Mouse (Mus musculus) liver, embryonic 13.5 days (tissue): ENCODE data around the gene Reep6. TPM values are rescaled to one million over a fixed set of nuclear protein-coding genes. Genes with fewer than 3 reads are reported as not detected.
A peak's percentile ranks its signal among the peaks of the same experiment; 100 is the strongest.

Source experiments
- ATAC-seq: fragments of 200-750 bp; cut with Nextera tagmentation; 2 replicates; pipeline ENCODE4 v1.8.0; 2017; ENCODE audit warnings: low read depth, mild to moderate bottlenecking, moderate number of reproducible peaks, moderate library complexity
- DNase-seq: peaks from one replicate; pipeline ENCODE4 v3.0.0; 2022
- H3K27ac ChIP-seq: fragments of 300-500 bp; sonication (generic); 2 replicates; pipeline ENCODE4 v1.5.1; 2015; ENCODE audit warnings: moderate library complexity, mild to moderate bottlenecking, inconsistent platforms
- H3K27me3 ChIP-seq: fragments of 300-500 bp; sonication (generic); 2 replicates; pipeline ENCODE4 v1.6.1; 2015; ENCODE audit warnings: mild to moderate bottlenecking, inconsistent platforms
- H3K36me3 ChIP-seq: fragments of 300-500 bp; sonication (generic); 2 replicates; pipeline ENCODE4 v1.6.1; 2015; ENCODE audit warnings: mild to moderate bottlenecking, inconsistent platforms
- H3K4me1 ChIP-seq: fragments of 300-500 bp; sonication (generic); replicated peaks from 2 replicates; pipeline ENCODE4 v1.6.1; 2015; ENCODE audit warnings: inconsistent platforms
- H3K4me2 ChIP-seq: fragments of 300-500 bp; sonication (generic); 2 replicates; pipeline ENCODE4 v1.6.1; 2015; ENCODE audit warnings: inconsistent platforms, mild to moderate bottlenecking, moderate library complexity
- H3K4me3 ChIP-seq: fragments of 300-500 bp; sonication (generic); replicated peaks from 2 replicates; pipeline ENCODE4 v1.5.1; 2015; ENCODE audit warnings: mild to moderate bottlenecking, inconsistent platforms
- H3K9ac ChIP-seq: fragments of 300-500 bp; sonication (generic); 2 replicates; pipeline ENCODE4 v1.6.1; 2015; ENCODE audit warnings: mild to moderate bottlenecking, inconsistent platforms
- H3K9me3 ChIP-seq: fragments of 300-500 bp; sonication (generic); replicated peaks from 2 replicates; pipeline ENCODE4 v1.6.1; 2016; ENCODE audit warnings: inconsistent platforms
- WGBS: fragments of 180-500 bp; shearing (Covaris S2); methylation state at CpG from one replicate; pipeline ENCODE4 v1.1.7; 2015; ENCODE audit not compliant: insufficient replicate concordance; 5-methylcytosine and 5-hydroxymethylcytosine counted together
- polyA plus RNA-seq: library from polyadenylated mRNA; unstranded; fragments of >200 nt; fragmentation: Nextera tagmentation; extraction: Ambion mirVana; gene quantifications from 2 replicates; pipeline ENCODE4 v1.2.1, GENCODE M21; 2015

The Reep6 gene
- polyA plus RNA-seq, 1 experiment from 2014 or later, result 50.9 TPM

- Histone ChIP-seq H3K4me3 (no peak overlapping the region), H3K27ac (no peak overlapping the region; the same call in 1 of the 2 replicates), H3K4me1 (peaks cover 23% of the 10 kb centered on the region), H3K36me3 (no peaks in the 10 kb centered on the region), H3K9ac (no peak overlapping the region), H3K9me3 (no peaks in the 10 kb centered on the region), H3K27me3 (peaks cover 99% of the 10 kb centered on the region), H3K4me2 (no peak overlapping the region)
- 25% methylated on average over 9 of the region's 9 CpGs for whole genome bisulfite sequencing
- DNase-seq (no peak), ATAC-seq (peak; percentile 38; the same call in 1 of the 2 replicates)
These were observed 27.3 kb upstream of the Reep6 start for GRCm38 (mm10) chr10:80302471-80302881.

GRCm38 (mm10) chr10:80304458-80304857, 25.3 kb upstream of the Reep6 start:
- ATAC-seq, result no peak
- WGBS, result 7% methylated on average over 12 of the region's 12 CpGs
- peak overlapping the region; percentile 8 for H3K4me3 ChIP-seq

DNA sequence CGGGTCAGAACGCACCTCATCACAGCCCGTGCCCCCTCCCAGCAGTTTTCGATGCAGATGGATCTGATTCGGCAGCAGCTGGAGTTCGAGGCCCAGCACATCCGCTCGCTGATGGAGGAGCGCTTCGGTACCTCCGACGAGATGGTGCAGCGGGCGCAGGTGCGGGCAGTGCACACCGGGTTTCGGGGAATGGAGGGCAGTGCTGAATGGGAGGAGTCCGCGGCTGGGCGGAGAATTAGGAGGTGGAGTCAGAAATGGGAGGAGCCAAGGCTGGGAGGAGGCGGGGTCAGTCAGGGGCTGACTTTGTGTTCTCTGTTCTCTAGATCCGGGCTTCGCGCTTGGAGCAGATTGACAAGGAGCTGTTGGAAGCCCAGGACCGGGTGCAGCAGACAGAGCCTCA, 24.9 kb upstream of the Reep6 start:
- Histone ChIP-seq H3K9ac (no peak overlapping the region), H3K4me3 (peak overlapping the region; percentile 8), H3K27me3 (peaks cover 98% of the 10 kb centered on the region), H3K27ac (no peak overlapping the region), H3K4me2 (peak overlapping the region; percentile 43), H3K36me3 (no peaks in the 10 kb centered on the region), H3K4me1 (peaks cover 19% of the 10 kb centered on the region), H3K9me3 (no peaks in the 10 kb centered on the region)
- DNase-seq (peak; percentile 67), ATAC-seq (peak; percentile 63)
- 3% methylated on average over 25 of the region's 25 CpGs for WGBS

More at GRCm38 (mm10) chr10:80304458-80304857, 25.3 kb upstream of the Reep6 start:
- Histone ChIP-seq H3K9ac (no peak overlapping the region), H3K27ac (no peak overlapping the region), H3K9me3 (no peaks in the 10 kb centered on the region), H3K27me3 (peaks cover 99% of the 10 kb centered on the region), H3K4me1 (peaks cover 19% of the 10 kb centered on the region), H3K4me2 (peak overlapping the region; percentile 43), H3K36me3 (no peaks in the 10 kb centered on the region)
- DNase-seq, result no peak

DNA sequence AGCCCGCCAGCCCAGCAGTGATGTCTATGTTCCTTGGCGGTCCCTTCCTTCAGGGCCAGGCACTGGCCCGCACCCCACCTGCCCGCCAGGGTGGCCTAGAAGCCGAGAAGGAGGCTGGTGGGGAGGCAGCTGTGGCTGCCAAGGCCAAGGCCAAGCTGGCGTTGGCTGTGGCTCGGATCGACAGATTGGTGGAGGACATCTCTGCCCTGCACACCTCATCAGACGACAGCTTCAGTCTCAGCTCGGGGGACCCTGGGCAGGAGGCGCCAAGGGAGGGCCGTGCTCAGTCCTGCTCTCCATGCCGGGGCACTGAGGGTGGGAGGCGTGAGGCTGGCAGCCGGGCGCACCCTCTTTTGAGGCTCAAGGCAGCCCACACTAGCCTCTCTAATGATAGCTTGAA, 18.2 kb upstream of the Reep6 start:
- H3K9me3 ChIP-seq, result no peaks in the 10 kb centered on the region
- ATAC-seq (no peak), DNase-seq (no peak)
- peaks cover 99% of the 10 kb centered on the region for H3K27me3 ChIP-seq
- no peak overlapping the region for H3K4me2 ChIP-seq
- peaks cover 19% of the 10 kb centered on the region for H3K4me1 ChIP-seq
- H3K27ac ChIP-seq, result no peak overlapping the region
- H3K36me3 ChIP-seq, result no peaks in the 10 kb centered on the region
- no peak overlapping the region for H3K9ac ChIP-seq
- 56% methylated on average over 16 of the region's 16 CpGs for WGBS
- no peak overlapping the region for H3K4me3 ChIP-seq

DNA sequence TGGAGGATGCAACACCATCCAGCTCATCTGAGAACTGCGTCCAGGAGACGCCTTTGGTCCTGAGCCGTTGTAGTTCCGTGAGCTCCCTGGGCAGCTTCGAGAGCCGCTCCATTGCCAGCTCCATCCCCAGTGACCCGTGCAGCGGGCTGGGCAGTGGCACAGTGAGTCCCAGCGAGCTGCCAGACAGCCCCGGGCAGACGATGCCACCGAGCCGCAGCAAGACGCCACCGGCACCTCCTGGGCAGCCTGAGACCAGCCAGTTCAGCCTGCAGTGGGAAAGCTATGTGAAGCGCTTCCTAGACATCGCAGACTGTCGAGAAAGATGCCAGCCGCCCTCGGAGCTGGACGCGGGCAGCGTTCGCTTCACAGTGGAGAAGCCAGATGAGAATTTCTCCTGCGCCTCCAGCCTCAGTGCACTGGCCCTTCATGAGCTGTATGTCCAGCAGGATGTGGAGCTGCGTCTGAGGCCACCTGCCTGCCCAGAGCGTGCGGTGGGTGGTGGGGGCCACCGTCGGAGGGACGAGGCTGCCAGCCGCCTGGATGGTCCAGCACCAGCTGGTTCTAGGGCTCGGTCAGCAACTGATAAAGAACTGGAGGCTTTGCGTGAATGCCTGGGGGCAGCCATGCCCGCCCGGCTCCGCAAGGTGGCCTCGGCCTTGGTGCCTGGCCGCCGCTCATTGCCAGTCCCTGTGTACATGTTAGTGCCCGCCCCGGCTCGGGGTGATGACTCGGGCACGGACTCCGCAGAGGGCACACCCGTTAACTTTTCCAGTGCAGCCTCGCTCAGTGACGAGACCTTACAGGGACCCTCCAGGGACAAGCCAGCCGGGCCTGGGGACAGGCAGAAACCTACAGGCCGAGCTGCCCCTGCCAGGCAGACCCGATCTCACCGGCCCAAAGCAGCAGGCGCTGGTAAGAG, 16.9 kb upstream of the Reep6 start:
- Histone ChIP-seq H3K36me3 (peaks cover 7% of the 10 kb centered on the region), H3K9me3 (no peaks in the 10 kb centered on the region), H3K4me3 (no peak overlapping the region), H3K27me3 (peaks cover 98% of the 10 kb centered on the region), H3K27ac (no peak overlapping the region), H3K4me1 (peaks cover 32% of the 10 kb centered on the region), H3K9ac (no peak overlapping the region), H3K4me2 (no peak overlapping the region)
- no peak for DNase-seq
- ATAC-seq, result no peak
- WGBS, result 53% methylated on average over 54 of the region's 54 CpGs

GRCm38 (mm10) chr10:80313627-80314201, 16.0 kb upstream of the Reep6 start:
- Histone ChIP-seq H3K9ac (no peak overlapping the region), H3K4me3 (no peak overlapping the region), H3K36me3 (peaks cover 16% of the 10 kb centered on the region), H3K4me1 (peaks cover 40% of the 10 kb centered on the region), H3K9me3 (no peaks in the 10 kb centered on the region), H3K27me3 (peaks cover 90% of the 10 kb centered on the region), H3K4me2 (no peak overlapping the region), H3K27ac (no peak overlapping the region)
- ATAC-seq (no peak), DNase-seq (no peak)
- WGBS, result 21% methylated on average over 20 of the region's 20 CpGs

DNA sequence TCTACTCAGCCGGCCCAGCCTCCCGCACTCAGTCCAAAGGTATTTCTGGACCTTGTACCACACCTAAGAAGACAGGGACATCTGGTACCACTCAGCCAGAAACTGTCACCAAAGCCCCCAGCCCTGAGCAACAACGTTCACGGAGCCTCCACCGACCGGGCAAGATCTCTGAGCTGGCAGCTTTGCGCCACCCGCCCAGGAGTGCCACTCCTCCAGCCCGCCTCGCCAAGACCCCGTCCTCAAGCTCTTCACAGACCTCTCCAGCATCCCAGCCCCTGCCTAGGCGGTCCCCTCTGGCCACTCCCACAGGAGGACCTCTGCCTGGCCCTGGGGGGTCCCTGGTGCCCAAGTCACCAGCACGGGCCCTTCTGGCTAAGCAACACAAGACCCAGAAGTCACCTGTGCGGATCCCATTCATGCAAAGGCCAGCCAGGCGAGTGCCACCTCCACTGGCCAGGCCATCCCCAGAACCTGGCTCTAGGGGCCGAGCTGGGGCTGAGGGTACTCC, 15.2 kb upstream of the Reep6 start:
- peaks cover 24% of the 10 kb centered on the region for H3K36me3 ChIP-seq
- no peak overlapping the region for H3K4me3 ChIP-seq
- peaks cover 82% of the 10 kb centered on the region for H3K27me3 ChIP-seq
- no peak overlapping the region for H3K27ac ChIP-seq
- no peak overlapping the region for H3K9ac ChIP-seq
- no peak for ATAC-seq
- DNase-seq, result no peak
- no peak overlapping the region for H3K4me2 ChIP-seq
- H3K9me3 ChIP-seq, result no peaks in the 10 kb centered on the region
- 46% methylated on average over 16 of the region's 16 CpGs for WGBS
- peaks cover 48% of the 10 kb centered on the region for H3K4me1 ChIP-seq

DNA sequence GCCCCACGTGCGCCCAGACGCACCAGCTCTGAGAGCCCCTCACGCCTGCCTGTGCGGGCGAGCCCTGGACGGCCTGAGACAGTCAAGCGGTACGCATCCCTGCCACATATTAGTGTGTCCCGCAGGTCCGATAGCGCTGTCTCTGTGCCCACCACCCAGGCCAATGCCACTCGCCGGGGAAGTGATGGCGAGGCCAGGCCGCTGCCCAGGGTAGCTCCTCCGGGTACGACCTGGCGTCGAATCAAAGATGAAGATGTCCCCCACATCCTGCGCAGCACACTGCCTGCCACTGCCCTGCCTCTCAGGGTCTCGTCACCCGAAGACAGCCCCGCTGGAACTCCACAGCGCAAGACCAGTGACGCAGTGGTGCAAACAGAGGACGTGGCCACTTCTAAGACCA, 14.4 kb upstream of the Reep6 start:
- Histone ChIP-seq H3K27ac (no peak overlapping the region), H3K4me3 (no peak overlapping the region), H3K36me3 (peaks cover 24% of the 10 kb centered on the region), H3K9ac (no peak overlapping the region), H3K4me1 (peaks cover 52% of the 10 kb centered on the region), H3K4me2 (no peak overlapping the region), H3K27me3 (peaks cover 75% of the 10 kb centered on the region), H3K9me3 (no peaks in the 10 kb centered on the region)
- no peak for DNase-seq
- ATAC-seq, result no peak
- 39% methylated on average over 27 of the region's 27 CpGs for WGBS

DNA sequence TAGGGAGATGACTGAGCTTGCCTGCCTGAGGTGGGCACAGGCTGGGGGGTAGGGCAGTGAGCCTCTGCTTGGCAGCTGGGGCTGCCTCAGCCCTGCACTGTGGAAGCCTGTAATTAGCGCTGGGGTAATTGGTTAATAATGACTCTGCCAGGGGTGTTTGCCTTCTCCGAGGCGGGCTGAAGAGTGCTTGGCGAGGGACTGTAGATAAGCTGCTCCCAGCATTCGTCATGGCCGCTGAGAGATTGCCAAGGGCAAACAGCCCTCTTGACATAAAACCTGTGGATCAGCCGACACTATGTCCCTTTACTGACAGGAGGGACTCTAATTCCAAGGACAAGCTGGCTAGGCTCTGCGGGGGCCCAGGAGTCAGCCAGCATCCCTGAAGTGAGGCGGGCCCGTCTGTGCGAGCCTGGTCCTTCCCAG, 13.4 kb upstream of the Reep6 start:
- Histone ChIP-seq H3K27ac (peak overlapping the region; percentile 15), H3K9ac (peak overlapping the region; percentile 51)
- WGBS, result 17% methylated on average over 11 of the region's 11 CpGs

GRCm38 (mm10) chr10:80317011-80317410, 12.7 kb upstream of the Reep6 start:
- peaks cover 67% of the 10 kb centered on the region for H3K4me1 ChIP-seq
- H3K9ac ChIP-seq, result peak overlapping the region; percentile 51
- DNase-seq (no peak), ATAC-seq (no peak)
- WGBS, result 29% methylated on average over 10 of the region's 10 CpGs
- H3K27ac ChIP-seq, result peak overlapping the region; percentile 59
- no peaks in the 10 kb centered on the region for H3K9me3 ChIP-seq
- peaks cover 58% of the 10 kb centered on the region for H3K27me3 ChIP-seq
- H3K4me3 ChIP-seq, result no peak overlapping the region
- H3K36me3 ChIP-seq, result peaks cover 24% of the 10 kb centered on the region
- H3K4me2 ChIP-seq, result peak overlapping the region; percentile 37

More for the DNA sequence above, 13.4 kb upstream of the Reep6 start:
- H3K4me3 ChIP-seq, result no peak overlapping the region
- DNase-seq (no peak), ATAC-seq (no peak)
- H3K4me1 ChIP-seq, result peaks cover 60% of the 10 kb centered on the region
- H3K36me3 ChIP-seq, result peaks cover 24% of the 10 kb centered on the region
- no peaks in the 10 kb centered on the region for H3K9me3 ChIP-seq
- peak overlapping the region; percentile 37 for H3K4me2 ChIP-seq
- H3K27me3 ChIP-seq, result peaks cover 64% of the 10 kb centered on the region

GRCm38 (mm10) chr10:80320340-80320760, 9.4 kb upstream of the Reep6 start, which contains the start of gene 2310011J03Rik:
TSS of gene 2310011J03Rik (minus strand) at chr10:80320537.
- H3K4me2 ChIP-seq, result peak within 1 kb of the TSS; percentile 100
- H3K9ac ChIP-seq, result peak within 1 kb of the TSS; percentile 93
- H3K27me3 ChIP-seq, result peaks cover 24% of the 10 kb centered on the region
- peak; percentile 58 for ATAC-seq
- H3K4me1 ChIP-seq, result peaks cover 92% of the 10 kb centered on the region
- peak within 1 kb of the TSS; percentile 85 for H3K4me3 ChIP-seq
- peak within 1 kb of the TSS; percentile 91 for H3K27ac ChIP-seq
- peak; percentile 87 for DNase-seq
- H3K36me3 ChIP-seq, result peaks cover 24% of the 10 kb centered on the region
- under 1% methylated on average over 34 of the region's 34 CpGs for WGBS
- no peaks in the 10 kb centered on the region for H3K9me3 ChIP-seq
